Mouse (Mus musculus) mesoderm, embryonic 11.5 days (tissue): ENCODE measurements around the gene Gm20219.

ENCODE experiments used
- DNase-seq: peaks from one replicate; pipeline ENCODE4 v3.0.0-alpha.2; 2012; ENCODE audit warnings: low read depth, low spot score

The Gm20219 gene

DNA sequence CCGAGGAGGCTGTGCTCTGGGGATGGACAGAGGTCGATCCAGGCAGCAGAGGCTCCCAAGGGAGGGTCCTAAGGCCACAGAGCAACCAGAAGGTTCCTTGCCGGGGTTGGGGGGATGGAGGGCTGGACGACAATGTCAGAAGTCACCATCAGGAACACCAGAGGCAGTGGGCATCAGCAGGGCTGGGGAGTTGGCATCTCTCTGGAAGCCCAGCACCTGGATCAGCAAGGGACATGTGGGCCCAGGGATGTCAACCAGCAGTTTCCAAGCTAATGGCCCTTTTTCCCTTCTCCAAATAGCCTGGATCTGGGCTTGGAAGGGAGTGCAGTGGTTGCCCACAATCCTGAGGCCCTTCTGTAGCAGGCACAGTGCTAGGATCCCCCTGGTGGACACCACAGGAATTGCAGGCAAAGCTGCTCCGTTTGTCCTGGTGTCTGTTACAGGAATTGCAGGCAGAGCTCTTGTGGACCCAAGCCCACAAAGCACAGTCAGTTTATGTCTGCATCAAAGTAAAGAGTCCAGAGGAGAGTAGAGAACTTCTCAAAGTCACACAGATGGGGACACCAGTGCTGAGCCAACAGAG lies 1.3 kb downstream of the Gm20219 start:
- peak; percentile 87 for DNase-seq

DNA sequence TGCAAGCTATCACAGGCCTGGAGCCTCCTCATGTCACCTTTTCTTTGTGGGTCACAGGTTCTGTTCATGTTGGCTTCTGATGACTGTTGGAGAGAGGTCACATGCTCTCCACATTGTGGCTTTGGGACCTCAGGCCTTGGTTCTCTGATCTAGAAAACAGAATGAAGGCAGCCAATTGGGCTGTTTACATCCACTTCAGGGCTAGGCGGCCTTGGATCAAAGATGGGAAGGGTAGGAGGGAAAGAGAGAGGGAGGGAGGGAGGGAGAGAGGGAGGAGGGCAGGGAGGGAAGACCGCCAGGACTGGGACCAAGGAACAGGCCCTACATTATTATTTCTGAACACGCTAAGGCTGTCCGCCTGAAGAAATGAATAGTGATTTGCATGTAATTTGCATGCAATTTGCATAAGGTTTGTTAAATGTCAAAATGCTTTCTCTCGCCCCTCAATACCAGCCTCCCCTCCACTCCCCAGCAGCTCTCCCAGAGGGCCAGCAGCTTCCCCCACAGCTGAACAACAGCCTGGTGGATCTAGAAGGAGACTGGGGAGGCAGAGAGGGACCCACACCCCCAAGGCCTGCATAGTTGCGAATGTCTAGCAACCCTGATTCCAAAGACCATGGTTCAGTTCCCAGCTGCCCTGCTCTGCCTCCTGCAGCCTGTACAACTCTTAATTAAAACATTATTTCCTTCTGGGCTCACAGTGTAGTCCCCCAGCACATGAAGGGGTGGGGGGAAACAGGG lies 2.2 kb downstream of the Gm20219 start:
- DNase-seq = no peak

DNA sequence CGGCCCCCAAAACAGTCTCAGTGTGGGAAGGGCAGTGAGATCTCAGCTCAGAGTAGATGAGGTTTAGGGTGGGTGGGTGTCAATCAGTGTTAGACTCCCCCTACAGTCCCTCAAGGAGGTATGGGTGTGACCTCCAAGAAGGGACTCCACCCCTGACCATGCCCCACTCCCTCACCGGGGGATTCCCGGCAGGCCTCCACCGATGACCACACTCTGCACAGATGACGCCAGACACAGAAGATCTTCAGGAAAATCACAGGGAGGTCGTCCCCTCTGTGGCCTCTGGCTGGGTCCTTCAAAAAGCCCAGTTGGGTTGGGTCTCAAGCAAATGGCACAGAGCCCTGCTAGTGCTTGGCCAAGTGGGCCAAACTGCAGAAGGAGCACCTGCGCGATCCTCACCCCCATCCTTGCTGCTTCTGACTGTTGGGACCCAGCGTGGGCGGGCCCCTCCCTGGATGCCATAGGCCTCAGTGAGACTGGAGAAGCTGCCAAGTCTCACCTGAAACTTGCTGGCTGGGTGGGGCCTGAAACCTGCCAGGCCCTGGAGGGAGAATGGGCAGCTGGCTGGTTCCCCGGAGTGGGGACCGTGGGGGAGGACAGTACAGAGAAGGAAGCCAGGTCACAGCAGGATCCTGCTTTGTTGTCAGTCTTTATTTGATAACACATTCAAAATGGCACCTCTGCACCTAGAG lies 3.3 kb downstream of the Gm20219 start:
- no peak for DNase-seq

DNA sequence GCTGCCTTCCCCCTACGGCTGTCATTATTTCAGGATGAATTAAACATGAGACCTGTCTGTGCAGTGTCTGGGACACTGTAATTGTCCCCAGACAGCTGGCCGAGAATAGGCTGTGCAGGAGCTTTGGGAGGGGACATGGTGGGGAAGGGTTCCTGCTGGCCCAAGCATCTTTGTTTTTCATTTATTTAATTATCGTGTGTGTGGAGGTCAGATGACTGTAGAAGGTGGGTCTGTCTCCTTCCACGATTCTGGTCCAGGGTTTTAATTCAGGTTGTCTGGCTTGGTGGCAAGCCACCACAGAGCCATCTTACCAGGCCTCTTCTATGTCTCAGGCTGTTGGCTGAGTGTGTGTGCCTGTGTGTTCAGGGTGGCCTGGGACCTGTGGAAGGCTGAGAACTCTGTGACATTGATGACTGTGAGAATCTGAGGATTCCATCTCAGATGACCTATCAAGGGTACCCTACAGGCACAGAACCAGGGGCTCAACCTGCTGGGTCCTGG lies 5.5 kb downstream of the Gm20219 start:
- DNase-seq = no peak

DNA sequence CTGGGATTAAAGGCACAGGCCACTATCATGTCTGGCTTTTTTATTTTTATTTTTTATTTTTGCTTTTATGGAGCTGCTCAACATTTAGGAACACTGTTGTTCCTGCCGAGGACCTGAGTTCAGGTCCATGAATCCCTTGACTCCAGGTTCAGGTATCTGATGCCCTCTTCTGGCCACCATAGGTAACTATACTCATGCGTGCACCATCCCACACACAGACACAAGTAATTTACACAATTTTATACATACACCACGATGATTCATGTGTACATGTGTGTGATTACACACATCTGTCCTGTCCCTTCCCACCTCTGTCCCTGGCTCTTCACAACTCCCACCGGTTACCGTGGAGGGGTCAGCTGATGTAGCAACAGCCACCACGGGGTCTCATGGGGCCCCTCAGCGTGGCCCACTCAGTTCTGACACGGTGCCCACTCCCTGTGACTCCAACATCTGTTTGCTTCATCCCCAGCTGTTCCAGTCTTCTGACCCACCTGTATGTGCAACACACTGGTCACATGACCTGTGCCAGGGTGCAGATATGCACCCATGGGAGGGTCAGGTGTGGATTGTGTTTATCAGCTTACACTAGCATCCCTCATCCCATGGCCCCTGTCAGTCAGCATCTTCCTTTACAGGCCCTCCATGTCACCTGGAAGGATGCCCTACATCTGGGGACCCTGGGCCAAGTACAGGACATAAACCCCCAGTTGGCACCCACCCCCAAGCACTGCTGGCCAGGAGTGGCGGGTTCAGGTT lies 6.2 kb downstream of the Gm20219 start:
- no peak for DNase-seq

DNA sequence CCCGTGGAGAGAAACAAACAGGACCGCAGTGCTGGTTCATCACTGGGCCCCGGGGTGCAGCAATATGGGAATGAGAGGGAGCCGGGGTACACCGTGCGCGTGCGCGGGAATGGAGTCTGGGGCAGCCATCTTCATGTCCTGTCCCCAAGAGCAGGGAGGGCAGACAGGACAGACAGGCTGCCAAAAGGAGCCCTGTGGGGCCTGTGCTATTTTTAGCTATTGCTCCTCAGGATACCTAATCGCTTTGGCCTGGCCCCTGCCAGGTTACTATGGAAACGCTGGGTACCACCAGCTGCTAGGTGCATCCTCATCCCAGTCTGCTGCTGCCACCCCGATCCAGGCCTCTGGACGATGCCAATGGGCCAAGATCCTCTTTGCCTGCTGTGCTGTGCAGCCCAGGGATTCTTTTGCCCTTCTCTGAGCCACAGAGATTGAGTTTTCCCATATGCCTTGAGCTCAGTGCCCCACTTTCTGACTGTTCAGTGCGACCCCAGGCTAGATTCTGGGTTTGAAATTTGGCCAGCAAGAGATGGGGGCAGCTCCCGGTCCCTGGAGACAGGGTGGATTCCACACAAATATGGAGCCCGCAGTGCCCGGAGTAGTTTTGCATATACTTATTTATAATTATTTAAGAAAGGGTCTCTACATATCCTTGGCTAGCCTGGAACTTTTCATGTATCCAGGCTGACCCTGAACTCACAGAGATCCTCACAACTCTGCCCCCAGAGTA lies 6.9 kb downstream of the Gm20219 start:
- no peak for DNase-seq

DNA sequence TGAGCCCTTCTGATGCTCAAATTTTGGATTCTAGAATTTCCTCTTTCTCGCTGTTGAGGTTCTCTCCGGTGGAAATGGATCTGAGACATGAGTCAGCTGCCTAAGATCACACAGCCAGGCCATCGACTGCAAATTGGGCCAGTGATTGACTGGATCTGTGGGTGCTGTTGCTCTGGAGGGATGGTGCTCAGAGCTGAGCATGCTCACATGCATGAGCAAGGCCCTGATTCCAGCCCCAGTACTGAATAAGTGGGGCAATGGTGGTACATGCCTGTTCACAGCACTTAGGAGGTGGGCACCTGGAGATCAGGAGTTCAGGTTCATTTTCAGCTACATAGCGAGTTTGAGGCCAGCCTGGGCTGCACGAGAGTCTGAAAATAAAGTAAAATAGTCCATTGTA lies 7.6 kb downstream of the Gm20219 start:
- DNase-seq = no peak

DNA sequence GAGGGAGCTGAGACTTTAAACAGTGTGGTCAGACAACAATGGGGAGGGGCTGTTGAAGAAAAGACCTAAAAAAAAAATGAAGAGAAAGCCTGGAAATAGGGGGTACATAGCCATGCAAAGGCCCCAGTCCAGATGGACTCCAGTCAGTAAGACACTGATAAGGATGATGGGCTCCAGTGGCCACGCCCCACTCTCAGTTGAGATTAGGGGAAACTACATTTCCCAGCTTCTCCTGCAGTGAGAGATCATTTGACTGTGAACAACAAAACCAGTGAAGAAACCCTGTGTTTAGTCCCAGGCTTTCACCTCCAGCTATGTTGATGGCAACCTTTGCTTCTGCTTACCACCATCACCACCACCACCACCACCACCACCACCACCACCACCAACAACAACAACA lies 8.2 kb downstream of the Gm20219 start:
- no peak for DNase-seq

DNA sequence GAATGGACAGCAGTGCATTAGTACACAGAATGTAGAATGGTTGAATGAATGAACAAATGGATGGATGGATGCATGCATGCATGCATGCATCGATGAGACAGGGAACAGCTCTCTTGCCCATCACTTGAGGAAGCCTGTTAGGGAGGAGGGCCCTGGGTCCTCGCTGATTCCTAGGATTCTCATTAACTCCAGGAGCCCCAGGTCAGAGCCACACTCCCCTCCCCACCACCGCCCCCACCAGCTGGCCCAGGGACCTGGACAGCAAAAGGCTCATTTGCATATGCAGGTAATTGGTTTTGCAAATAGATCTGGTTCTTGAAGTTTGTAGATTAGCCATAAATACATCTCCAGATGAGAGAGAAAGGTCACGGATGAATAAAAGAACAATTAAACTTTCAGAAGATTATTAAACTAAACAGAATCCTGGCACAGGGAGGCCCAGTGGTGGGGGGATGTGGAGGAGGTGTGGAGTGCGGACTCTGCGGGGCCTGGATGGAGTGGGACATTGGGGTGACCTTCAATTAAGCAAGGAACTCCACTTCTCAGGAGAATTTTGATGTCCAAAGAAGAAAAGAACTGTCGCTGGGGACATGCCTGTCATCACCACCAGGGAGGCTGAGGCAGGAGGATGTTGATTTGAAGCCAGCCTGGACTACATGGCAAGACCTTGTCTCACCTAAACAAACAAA lies 9.3 kb downstream of the Gm20219 start:
- DNase-seq = no peak

DNA sequence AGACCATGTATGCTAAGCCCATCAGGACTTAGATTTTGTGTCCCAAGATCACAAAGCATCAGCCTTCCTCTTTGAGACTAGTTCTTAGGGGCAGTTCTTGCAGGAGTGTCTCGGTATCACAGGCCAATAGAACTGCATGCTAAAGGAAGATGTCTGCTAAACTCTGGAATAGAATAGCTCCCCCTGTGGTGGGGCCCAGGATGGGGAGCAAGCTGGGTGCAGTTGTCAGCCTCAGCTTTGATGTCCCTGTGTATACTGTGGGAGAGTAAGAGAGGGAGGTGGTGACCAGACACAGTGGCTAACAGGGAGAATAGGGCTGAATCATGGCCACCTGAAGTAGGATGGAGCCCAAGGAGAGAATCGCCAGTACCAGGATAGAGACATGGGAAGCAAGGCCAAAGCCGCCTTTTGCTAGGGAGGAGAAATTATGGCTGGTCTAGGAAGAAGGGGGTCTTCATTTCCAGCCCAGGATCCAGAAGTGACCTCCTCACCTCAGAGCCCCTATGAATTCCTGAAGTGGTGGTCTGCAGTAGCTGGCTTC lies 10.4 kb downstream of the Gm20219 start:
- no peak for DNase-seq

DNA sequence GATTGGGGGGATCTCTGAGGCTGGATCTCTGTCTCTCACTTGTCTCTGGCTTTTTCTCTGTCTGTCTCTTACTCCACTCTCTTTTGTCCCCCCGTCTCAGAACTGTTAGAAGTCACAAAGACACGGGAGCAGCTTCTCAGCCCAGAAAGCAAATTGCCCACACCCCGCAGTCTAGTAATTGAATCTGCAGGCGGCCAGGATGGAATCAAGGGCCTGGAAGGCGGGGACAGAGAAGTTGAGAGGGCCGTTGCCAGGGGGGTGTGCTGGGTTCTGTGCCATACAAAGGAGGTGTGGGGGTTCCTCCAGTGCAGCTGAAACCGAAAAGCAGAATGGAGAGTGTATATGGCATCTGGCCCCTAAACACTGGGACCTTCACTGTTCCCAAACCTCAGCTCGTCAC lies 11.5 kb downstream of the Gm20219 start:
- no peak for DNase-seq

DNA sequence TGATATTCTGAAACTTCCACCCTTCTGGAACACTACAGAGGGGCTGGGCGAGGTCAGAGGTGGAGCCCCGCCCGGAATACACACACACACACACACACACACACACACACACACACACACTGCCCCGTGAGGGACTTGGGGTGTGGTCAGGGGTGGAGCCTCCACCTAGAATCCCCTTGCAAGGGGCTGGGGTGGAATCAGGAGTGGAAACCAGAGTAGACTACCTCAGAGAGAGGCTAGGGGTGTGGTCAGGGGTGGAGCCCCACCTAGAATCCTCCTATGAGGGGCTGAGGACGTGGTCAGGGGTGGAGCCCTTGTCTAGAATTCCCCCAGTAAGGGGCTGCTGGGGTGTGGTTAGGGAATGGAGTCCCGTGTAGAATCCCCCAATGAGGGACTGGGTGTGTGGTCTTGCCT lies 13.6 kb downstream of the Gm20219 start:
- DNase-seq = no peak

DNA sequence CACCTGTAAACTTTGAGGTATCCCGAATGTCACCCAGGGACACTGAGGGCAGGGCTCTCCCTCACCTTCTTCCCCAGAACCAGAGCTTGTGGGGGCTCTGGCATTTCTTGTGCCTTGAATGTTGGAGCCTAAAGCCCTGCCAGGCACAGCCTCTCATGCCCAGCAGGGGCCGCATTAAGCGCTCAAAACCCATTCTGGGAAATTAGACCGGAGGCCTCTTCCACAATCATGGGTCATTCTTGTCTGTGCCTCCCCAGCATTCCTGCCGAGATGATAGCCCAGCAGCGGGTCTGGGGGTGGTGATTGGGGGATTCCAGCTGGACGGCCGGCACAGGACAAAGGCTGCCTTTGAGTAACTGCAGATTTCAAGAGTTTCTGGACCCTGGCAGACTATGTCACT lies 16.3 kb downstream of the Gm20219 start:
- DNase-seq = peak; percentile 39

DNA sequence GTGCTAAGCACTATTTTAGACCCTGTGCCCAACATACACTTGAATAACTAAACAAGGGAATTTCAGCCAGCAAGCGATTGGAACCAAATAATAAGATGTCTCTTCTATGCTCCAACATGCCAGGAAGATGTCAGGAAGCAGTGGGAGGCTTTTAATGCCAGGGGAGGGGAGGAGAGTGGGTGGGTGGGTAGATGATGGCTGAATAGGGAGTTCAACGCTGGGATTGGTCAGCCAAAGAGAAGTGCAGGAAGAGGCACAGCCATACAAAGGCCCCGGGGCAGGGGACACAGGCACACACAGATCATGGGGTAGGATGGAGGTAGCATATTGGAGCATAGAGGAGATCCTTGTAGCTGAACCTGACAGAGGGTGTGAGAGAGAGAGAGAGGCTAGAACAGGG lies 17.3 kb downstream of the Gm20219 start:
- no peak for DNase-seq

DNA sequence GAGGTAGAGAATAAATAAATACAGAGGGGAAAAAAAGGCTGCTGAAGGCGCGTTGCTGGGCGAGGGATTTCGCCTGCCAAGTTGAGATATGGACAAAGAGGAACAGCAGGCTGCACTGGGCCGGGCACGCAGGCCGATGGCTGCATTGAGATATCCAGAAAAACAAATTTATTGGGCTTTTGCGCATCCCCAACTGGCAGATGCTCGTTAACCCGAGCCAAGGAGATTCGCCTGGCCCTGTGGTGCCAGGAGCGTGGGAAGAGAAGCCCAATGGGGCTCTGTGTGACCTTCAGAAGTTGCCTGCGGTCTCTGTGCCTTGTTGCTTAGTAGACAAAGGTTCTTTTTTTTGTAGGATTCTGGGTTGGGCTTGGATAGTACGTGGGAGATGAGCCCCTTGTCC lies 18.0 kb downstream of the Gm20219 start:
- no peak for DNase-seq

DNA sequence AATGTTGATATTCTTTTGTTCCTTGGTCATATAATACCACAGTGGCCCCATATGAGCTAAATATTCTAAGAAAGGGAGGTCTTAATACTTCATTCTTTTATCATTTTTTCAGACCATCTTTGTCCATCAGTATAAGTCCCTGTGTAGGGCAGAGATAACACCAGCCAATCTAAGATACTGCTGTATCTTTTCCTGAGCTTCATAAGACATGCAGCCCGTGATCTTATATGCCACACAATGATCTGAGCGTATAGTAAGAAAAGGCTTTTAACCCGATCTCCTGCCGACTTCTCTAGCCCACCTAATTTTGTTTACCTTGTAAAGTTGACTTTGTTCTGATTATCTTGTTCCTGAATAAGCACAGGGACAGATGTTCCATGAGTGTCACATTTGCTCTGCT lies 29.2 kb downstream of the Gm20219 start:
- no peak for DNase-seq

DNA sequence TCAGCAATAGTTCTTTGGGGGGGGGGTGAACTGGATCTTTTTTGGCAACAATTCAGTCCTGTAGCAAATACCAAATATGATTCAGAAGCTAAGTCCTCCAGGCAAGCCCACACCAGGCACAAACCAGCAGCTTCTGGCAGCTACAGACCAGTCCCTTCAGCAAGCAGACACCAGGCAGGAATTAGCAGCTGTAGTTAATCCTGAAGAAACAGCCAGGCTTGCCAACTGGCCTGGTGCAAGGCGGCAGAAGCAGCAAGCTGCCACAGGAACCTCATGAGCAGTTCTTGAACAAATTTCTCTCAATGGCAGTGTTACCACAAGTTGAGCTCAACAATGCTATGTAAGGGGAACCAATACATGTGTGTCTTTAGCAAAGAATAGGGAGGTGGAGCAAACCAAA lies 31.4 kb downstream of the Gm20219 start:
- DNase-seq = no peak

DNA sequence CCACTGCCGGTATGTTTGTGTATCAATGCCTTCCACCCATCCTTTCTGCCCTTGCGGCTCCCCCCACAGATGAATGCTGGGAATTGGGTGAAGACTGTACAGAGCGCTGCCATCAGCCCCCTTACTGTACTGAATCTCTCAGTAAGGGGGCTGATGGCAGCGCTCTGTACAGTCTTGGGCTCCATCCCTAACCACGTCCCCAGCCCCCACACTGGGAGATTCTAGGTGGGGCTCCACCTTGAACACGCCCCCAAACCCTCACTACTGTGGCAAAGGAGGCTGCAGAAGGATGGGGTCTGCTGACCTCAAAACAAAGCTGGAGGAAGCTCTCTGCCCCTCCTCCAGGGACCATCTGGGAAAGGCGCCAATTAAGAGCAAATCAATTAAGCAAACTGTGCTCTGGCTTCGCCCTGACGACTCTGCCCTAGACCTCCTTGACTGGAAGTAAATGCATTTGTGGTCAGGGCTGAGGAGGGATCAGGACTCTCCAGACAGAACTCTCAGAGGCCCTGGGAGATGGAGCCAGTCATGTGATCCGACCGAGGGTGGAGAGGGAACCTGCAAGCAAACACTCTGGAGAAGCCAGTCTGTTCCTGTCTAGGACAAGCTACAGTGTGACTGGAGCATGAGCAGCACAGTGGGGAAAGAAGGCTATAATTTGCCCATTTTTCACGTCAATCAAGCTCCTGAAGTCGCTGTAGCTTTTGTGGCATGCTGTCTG lies 38.3 kb downstream of the Gm20219 start:
- no peak for DNase-seq

DNA sequence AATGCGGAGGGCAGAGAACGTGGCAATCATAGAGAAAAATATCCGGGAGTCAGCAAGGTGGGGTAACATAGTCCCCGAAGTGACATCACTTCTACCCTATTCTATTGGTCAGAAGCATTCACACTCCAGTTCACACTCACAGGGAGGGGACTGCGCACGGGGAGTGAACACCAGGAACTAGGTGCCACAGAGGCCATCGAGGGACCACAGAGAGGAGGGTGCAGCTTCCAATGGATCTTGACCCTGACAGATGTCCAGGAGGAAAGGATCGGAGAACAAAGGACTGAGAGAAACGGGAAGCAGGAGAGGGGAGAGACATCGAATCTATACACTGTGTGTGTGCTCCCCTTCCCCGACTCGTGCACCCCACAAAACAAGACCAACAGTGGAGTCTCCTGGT lies 39.3 kb downstream of the Gm20219 start:
- DNase-seq = no peak

DNA sequence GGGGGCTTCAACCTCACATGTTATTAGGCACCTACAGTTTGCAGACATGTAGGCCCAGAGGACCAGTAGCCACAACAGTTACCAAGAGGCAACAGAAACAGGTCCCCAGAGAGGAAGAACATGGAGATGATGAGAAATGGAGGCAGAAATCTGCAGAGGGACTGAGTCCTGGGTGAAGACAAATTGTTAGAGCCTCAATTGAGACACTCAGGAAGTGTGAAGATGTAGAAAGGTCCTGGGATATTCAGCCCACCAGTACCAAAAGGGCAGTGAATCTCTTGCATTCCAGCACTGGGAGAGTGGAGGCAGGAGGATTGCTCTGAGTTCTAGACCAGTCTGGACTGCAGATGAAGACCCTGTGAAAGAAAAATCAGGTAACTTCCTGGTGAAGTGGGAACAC lies 39.9 kb downstream of the Gm20219 start:
- no peak for DNase-seq
